Mouse (Mus musculus) lung, postnatal 0 days (tissue): ENCODE data around the gene Klkb1. TPM values are rescaled to one million over a fixed set of nuclear protein-coding genes. Genes with fewer than 3 reads are reported as not detected.

Experiments
- ATAC-seq: fragments of 200-750 bp; cut with Nextera tagmentation; 2 replicates; pipeline ENCODE4 v1.8.0; 2017; ENCODE audit warnings: moderate library complexity
- DNase-seq: peaks from one replicate; pipeline ENCODE4 v3.0.0-alpha.2; 2016; ENCODE audit warnings: low spot score
- H3K27ac ChIP-seq: fragments of 300-500 bp; sonication (generic); 2 replicates; pipeline ENCODE4 v1.5.1; 2014; ENCODE audit warnings: antibody characterized with exemption, mild to moderate bottlenecking, low read length, mixed read lengths
- H3K27me3 ChIP-seq: fragments of 300-500 bp; sonication (generic); replicated peaks from 2 replicates; pipeline ENCODE4 v1.6.1; 2014; ENCODE audit warnings: low read length, mixed read lengths; ENCODE audit not compliant: insufficient read depth
- H3K36me3 ChIP-seq: fragments of 300-500 bp; sonication (generic); 2 replicates; pipeline ENCODE4 v1.6.1; 2014; ENCODE audit warnings: low read length, mixed read lengths; ENCODE audit not compliant: insufficient read depth
- H3K4me1 ChIP-seq: fragments of 300-500 bp; sonication (generic); 2 replicates; pipeline ENCODE4 v1.6.1; 2014; ENCODE audit warnings: antibody characterized with exemption, low read depth, low read length, mixed read lengths; ENCODE audit not compliant: insufficient read depth
- H3K4me2 ChIP-seq: fragments of 300-500 bp; sonication (generic); replicated peaks from 2 replicates; pipeline ENCODE4 v1.6.1; 2014; ENCODE audit warnings: low read depth, mild to moderate bottlenecking, low read length, moderate library complexity, mixed read lengths
- H3K4me3 ChIP-seq: fragments of 300-500 bp; sonication (generic); 2 replicates; pipeline ENCODE4 v1.5.1; 2014; ENCODE audit warnings: low read depth, low read length
- H3K9ac ChIP-seq: fragments of 300-500 bp; sonication (generic); replicated peaks from 2 replicates; pipeline ENCODE4 v1.6.1; 2014; ENCODE audit warnings: low read depth, mild to moderate bottlenecking
- H3K9me3 ChIP-seq: fragments of 300-500 bp; sonication (generic); 2 replicates; pipeline ENCODE4 v1.6.1; 2016; ENCODE audit warnings: low read length, mixed read lengths
- CTCF ChIP-seq: IDR thresholded peaks from 2 replicates; pipeline ENCODE4 v1.5.1; 2016; ENCODE audit warnings: antibody characterized with exemption, mild to moderate bottlenecking
- EP300 ChIP-seq: IDR thresholded peaks from 2 replicates; pipeline ENCODE4 v1.6.1; 2016; ENCODE audit warnings: antibody characterized with exemption, mild to moderate bottlenecking, control low read depth
- WGBS: fragments of 180-500 bp; shearing (Covaris S2); extraction: QIAGEN DNeasy Blood & Tissue Kit; methylation state at CpG from one replicate; pipeline ENCODE4 v1.1.7; 2014; 5-methylcytosine and 5-hydroxymethylcytosine counted together
- polyA plus RNA-seq: library from polyadenylated mRNA; unstranded; fragments of >200 nt; fragmentation: Nextera tagmentation; extraction: Ambion mirVana; gene quantifications from 2 replicates; pipeline ENCODE4 v1.2.1, GENCODE M21; 2015

Gene Klkb1
- polyA plus RNA-seq, 1 experiment from 2014 or later = 0.25 TPM

- no peak overlapping the region for H3K27ac ChIP-seq
- DNase-seq = no peak
- H3K4me2 ChIP-seq = no peak overlapping the region
- H3K4me1 ChIP-seq = no peaks in the 10 kb centered on the region
- no peak for TF ChIP-seq EP300
- TF ChIP-seq CTCF = no peak
- WGBS = 79% methylated on average over 3 of the region's 3 CpGs
- H3K36me3 ChIP-seq = no peaks in the 10 kb centered on the region
- no peak overlapping the region for H3K9ac ChIP-seq
- H3K4me3 ChIP-seq = no peak overlapping the region
- no peaks in the 10 kb centered on the region for H3K9me3 ChIP-seq
- no peak for ATAC-seq
- H3K27me3 ChIP-seq = no peaks in the 10 kb centered on the region
These were observed 31.8 kb downstream of the Klkb1 start for GRCm38 (mm10) chr8:45262851-45263250.

GRCm38 (mm10) chr8:45261920-45262319 is 32.7 kb downstream of the Klkb1 start, which contains the start of gene F11:
TSS of gene F11 (minus strand) at chr8:45262031.
- no peak for ATAC-seq
- no peak within 1 kb of the TSS for H3K4me2 ChIP-seq
- H3K27ac ChIP-seq = no peak within 1 kb of the TSS
- TF ChIP-seq CTCF (no peak), EP300 (no peak)
- H3K36me3 ChIP-seq = no peaks in the 10 kb centered on the region
- H3K9ac ChIP-seq = no peak within 1 kb of the TSS
- no peaks in the 10 kb centered on the region for H3K9me3 ChIP-seq
- no peak for DNase-seq
- H3K27me3 ChIP-seq = no peaks in the 10 kb centered on the region
- no peak within 1 kb of the TSS for H3K4me3 ChIP-seq
- no peaks in the 10 kb centered on the region for H3K4me1 ChIP-seq
- 36% methylated on average over 10 of the region's 10 CpGs for WGBS

DNA sequence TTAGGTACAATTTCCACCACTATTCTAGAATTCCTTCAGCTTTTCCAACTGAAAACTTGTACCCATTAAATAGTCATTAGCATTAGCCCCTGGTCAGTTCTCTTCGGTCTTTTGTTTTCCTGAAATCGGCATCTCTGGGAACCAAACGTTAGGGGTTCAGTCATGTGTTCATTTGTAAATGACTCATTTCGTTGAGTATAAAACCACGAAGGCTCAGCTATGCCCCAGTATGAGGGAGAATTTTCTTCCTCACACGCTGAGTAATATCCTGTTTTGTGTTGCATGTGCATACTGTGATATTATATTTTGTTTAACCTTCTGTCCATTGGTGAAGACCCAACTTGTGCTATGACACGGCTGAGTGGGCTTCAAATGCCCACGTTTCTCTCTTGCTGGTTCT is 36.2 kb downstream of the Klkb1 start:
- WGBS = 86% methylated on average over 8 of the region's 8 CpGs
- Histone ChIP-seq H3K27me3 (no peaks in the 10 kb centered on the region), H3K27ac (no peak overlapping the region), H3K4me3 (no peak overlapping the region), H3K36me3 (no peaks in the 10 kb centered on the region), H3K4me1 (no peaks in the 10 kb centered on the region), H3K9ac (no peak overlapping the region), H3K4me2 (no peak overlapping the region), H3K9me3 (no peaks in the 10 kb centered on the region)
- no peak for TF ChIP-seq EP300
- TF ChIP-seq CTCF = no peak
- ATAC-seq (no peak), DNase-seq (no peak)

GRCm38 (mm10) chr8:45255040-45255439 is 39.6 kb downstream of the Klkb1 start:
- WGBS = 84% methylated on average over 12 of the region's 12 CpGs
- DNase-seq = no peak
- H3K9me3 ChIP-seq = no peaks in the 10 kb centered on the region
- no peak for ATAC-seq
- H3K36me3 ChIP-seq = no peaks in the 10 kb centered on the region
- H3K27ac ChIP-seq = no peak overlapping the region
- TF ChIP-seq EP300 (no peak), CTCF (no peak)
- H3K9ac ChIP-seq = no peak overlapping the region
- H3K4me1 ChIP-seq = no peaks in the 10 kb centered on the region
- H3K4me3 ChIP-seq = no peak overlapping the region
- no peak overlapping the region for H3K4me2 ChIP-seq
- no peaks in the 10 kb centered on the region for H3K27me3 ChIP-seq

DNA sequence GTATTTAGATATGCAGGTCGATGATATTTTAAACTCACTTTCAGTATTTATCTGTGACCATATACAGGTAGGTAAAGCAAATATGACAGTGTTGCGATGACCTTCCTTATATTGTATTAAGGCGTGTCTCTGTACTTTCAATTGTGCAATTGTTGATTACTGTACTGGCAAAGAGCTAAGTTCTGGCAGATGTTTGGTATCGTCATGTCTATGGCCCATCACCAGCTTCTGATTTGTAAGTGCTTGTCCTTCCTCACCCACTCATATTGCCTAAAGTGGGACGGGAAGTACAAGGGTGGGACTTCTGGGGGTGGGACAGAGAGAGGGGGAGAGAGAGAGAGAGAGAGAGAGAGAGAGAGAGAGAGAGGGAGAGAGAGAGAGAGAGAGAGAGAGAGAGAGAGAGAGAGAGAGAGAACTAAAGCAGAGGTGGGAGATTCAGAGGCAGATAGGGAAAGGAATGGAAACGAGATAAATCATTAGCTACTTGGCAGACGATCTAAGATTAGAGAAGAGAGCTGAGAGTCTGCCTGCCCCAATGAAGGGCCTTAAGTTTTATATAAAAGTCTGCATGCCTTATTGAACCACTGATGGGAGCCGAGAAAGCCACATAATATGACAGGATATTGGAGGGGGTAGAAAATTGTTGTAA is 40.3 kb downstream of the Klkb1 start:
- TF ChIP-seq CTCF = no peak
- TF ChIP-seq EP300 = no peak
- Histone ChIP-seq H3K4me1 (no peaks in the 10 kb centered on the region), H3K36me3 (no peaks in the 10 kb centered on the region), H3K27ac (no peak overlapping the region), H3K4me2 (no peak overlapping the region), H3K9me3 (no peaks in the 10 kb centered on the region), H3K27me3 (no peaks in the 10 kb centered on the region), H3K4me3 (no peak overlapping the region), H3K9ac (no peak overlapping the region)
- DNase-seq (peak; percentile 35), ATAC-seq (no peak)
- WGBS = 52% methylated on average over 8 of the region's 8 CpGs

DNA sequence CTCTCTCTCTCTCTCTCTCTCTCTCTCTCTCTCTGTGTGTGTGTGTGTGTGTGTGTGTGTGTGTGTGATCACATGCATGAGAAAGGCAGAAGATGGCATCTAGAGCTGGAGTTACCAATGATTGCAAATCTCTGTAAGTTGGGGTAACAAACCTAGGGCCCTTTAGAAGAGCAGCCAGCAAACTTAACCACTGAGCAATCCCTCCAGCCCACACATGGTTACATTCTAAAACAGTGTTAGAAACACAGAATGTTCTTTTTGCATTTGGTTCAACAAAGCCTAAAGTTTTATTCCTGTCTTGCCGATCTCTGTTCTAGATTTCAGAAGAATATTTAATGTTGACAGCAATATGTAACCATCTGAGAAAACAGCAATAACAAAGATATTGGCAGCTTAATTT is 41.1 kb downstream of the Klkb1 start:
- DNase-seq = no peak
- WGBS = 94% methylated on average over 1 of the region's 1 CpGs
- Histone ChIP-seq H3K27ac (no peak overlapping the region), H3K9me3 (no peaks in the 10 kb centered on the region), H3K36me3 (no peaks in the 10 kb centered on the region), H3K4me3 (no peak overlapping the region), H3K27me3 (no peaks in the 10 kb centered on the region), H3K4me2 (no peak overlapping the region), H3K9ac (no peak overlapping the region), H3K4me1 (no peaks in the 10 kb centered on the region)
- TF ChIP-seq EP300 (no peak), CTCF (no peak)
- ATAC-seq = no peak

- Histone ChIP-seq H3K27me3 (no peaks in the 10 kb centered on the region), H3K4me2 (no peak overlapping the region), H3K27ac (no peak overlapping the region), H3K9me3 (no peaks in the 10 kb centered on the region), H3K9ac (no peak overlapping the region), H3K4me1 (no peaks in the 10 kb centered on the region), H3K4me3 (no peak overlapping the region), H3K36me3 (no peaks in the 10 kb centered on the region)
- no peak for TF ChIP-seq CTCF
- no peak for TF ChIP-seq EP300
- DNase-seq (no peak), ATAC-seq (no peak)
- 23% methylated on average over 2 of the region's 2 CpGs for WGBS
These were observed 41.5 kb downstream of the Klkb1 start for GRCm38 (mm10) chr8:45253111-45253510.
